Mouse (Mus musculus): Measurements from ENCODE around the gene Abhd8. TPM values are rescaled to one million over a fixed set of nuclear protein-coding genes. Genes with fewer than 3 reads are reported as not detected.

Gene Abhd8
- total and polyA plus RNA-seq, 3 experiments: 6.0 to 33.2 (median 8.5) TPM

DNA sequence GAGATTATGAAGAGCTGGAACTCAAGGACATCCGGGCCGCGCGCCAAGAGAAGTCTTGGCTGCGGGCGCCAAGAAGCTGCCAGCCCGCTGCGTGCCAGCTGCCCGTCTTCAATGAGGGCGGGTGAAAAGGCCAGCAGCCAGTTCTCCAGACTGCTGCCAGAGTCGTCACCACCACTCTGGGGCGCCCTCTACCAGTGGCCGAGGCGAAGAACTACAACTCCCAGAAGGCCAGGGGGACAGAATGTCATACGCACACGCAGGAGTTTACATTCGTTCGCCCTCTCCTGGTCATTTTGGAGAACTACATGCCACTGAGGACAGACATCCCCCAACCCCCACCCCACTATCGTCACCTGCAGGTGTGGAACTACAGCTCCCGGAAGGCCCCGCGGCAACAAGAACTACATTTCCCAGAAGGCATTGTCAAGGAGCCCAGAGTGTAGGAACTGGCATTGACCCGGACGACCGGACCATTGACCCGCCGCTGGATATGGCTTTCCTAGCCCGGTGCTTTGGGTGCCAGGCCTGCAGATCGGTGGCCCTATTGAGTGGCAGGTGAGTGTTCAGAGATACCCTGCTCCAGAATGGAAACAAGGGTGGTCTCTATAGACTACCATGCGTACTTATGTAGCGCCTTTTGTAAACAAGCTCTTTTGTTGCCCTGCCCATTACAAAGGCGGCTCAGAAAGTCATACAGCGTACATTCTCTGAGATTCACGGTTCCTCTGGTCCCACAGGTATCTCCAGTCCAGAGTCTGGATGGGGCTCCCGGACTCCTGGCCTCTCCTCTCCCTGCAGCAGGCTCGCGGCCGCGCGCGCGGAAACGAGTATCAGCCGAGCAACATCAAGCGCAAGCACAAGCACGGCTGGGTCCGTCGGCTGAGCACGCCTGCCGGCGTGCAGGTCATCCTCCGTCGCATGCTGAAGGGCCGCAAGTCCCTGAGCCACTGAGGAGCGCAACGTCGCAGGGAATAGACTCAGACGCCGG lies 1.4 kb upstream of the Abhd8 start, which contains the start of gene Mrpl34 (continued):
- TF ChIP-seq MAFK (IDR thresholded peaks at IDR 0.05; ENCODE audit: insufficient replicate concordance, low read length): no peak
- no peak for TF ChIP-seq USF1 (IDR thresholded peaks at IDR 0.05; ENCODE audit: low read depth, low read length)
- peak; percentile 78 for TF ChIP-seq NRF1 (IDR thresholded peaks at IDR 0.05; ENCODE audit: low read depth, low read length)
- TF ChIP-seq ETS1 (conservative IDR thresholded peaks at IDR 0.05; ENCODE audit: low read depth, low read length): peak; percentile 41
- TF ChIP-seq ZKSCAN1 (IDR thresholded peaks at IDR 0.05; ENCODE audit: borderline replicate concordance, low read depth, low read length): no peak
- TF ChIP-seq IRF4 (IDR thresholded peaks at IDR 0.05; ENCODE audit: low read depth, low read length): peak; percentile 81
- no peak for TF ChIP-seq ZNF384 (IDR thresholded peaks at IDR 0.05; ENCODE audit: low read depth, low read length)
- TF ChIP-seq ZMIZ1 (IDR thresholded peaks at IDR 0.05; ENCODE audit: low read depth, low read length): peak; percentile 76; the same call in 1 of the 2 replicates
- TF ChIP-seq RCOR1 (conservative IDR thresholded peaks at IDR 0.05; ENCODE audit: low read depth, low read length): no peak
- peak; percentile 76 for TF ChIP-seq NELFE (IDR thresholded peaks at IDR 0.05; ENCODE audit: low read depth, low read length)

DNA sequence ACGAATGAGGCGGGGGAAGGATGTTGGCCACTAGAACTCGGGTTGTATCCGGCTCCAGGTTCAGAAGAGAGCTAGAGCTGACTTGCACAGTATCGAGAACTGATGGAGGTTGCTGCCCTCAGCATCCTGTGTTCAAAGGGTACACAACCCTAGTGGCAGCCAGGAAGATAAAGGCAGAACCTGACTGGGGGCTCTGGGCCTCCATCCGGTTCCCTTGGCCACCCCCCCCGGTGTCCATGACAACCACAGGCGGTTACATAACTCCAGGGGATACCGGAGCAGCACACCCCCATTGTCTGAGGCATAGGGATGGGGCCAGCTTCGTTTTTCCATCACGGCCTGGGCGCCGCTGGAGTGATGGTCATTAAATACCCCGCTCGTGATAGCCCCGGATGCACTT lies 669 bp downstream of the Abhd8 start:
- Histone ChIP-seq H3K9me3 (replicated peaks; ENCODE audit: low read length) (peaks cover 8% of the 10 kb centered on the region), H3K4me2 (ENCODE audit: insufficient read depth, low read depth, poor library complexity, severe bottlenecking) (peak overlapping the region; percentile 52), H3K27me3 (replicated peaks) (no peaks in the 10 kb centered on the region), H3K4me3 (replicated peaks in 1 of 3; ENCODE audit: low read depth in 2 of 3, low read length in 2 of 3, poor library complexity in 1 of 3) (peak overlapping the region; percentile 60 to 86 (median 65)), H3K9ac (ENCODE audit: insufficient read depth, low read depth) (peak overlapping the region; percentile 51), H3K4me1 (ENCODE audit: control insufficient read depth in 1 of 2, insufficient read depth in 2 of 2) (peaks cover 16 to 40% of the 10 kb centered on the region in 2 experiments), H3K27ac (ENCODE audit: insufficient read depth, low read depth) (no peak overlapping the region), H3K36me3 (replicated peaks in 1 of 2; ENCODE audit: control insufficient read depth in 1 of 2, insufficient read depth in 1 of 2, low read length in 1 of 2) (peaks cover 13 to 40% of the 10 kb centered on the region in 2 experiments), H3K79me2 (replicated peaks; ENCODE audit: control insufficient read depth, extremely low read depth, insufficient read depth, poor library complexity, severe bottlenecking) (no peaks in the 10 kb centered on the region)
- DNase-seq (ENCODE audit: extremely low read depth): no peak
- dilution Hi-C loops (cut with MboI; ENCODE audit: extremely low pct_ligation_motif_present, extremely low pct_unique_long_range_greater_than_20kb, low sequenced_read_pairs): no loop called here
- in situ Hi-C loops (cut with MboI; ENCODE audit: low pct_ligation_motif_present, low pct_unique_long_range_greater_than_20kb, low sequenced_read_pairs): no loop called here
- TF ChIP-seq POLR2AphosphoS2 (IDR thresholded peaks at IDR 0.05; ENCODE audit: low read depth, low read length) (no peak), ELF1 (IDR thresholded peaks at IDR 0.05; ENCODE audit: low read depth, low read length) (0 out of 2 replicates have a peak, but pooled peaks have one; percentile 6)

DNA sequence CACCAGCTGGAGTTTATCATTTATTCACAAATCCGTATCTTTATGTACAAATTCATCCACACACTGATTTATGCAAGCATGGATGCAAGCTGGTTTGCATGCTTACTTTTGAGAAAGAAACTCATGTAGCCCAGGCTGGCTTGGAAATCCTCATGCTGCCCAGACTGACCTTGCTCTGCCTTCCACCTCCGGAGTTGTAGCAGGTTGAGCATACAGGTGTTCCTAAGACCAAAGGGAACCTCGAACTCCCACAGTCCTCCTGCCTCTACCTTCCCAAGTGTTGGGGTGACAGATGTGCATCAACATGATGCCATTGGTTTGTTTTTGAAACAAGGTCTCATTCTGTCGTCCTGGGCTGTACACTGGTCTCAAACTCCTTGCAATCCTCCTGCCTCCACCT lies 1.3 kb downstream of the Abhd8 start:
- in situ Hi-C loops (cut with MboI; ENCODE audit: low pct_ligation_motif_present, low pct_unique_long_range_greater_than_20kb, low sequenced_read_pairs): no loop called here
- Histone ChIP-seq H3K79me2 (replicated peaks; ENCODE audit: control insufficient read depth, extremely low read depth, insufficient read depth, poor library complexity, severe bottlenecking) (no peaks in the 10 kb centered on the region), H3K4me1 (ENCODE audit: control insufficient read depth in 1 of 2, insufficient read depth in 2 of 2) (peaks cover 16 to 43% of the 10 kb centered on the region in 2 experiments), H3K27me3 (replicated peaks) (no peaks in the 10 kb centered on the region), H3K4me2 (ENCODE audit: insufficient read depth, low read depth, poor library complexity, severe bottlenecking) (no peak overlapping the region), H3K4me3 (replicated peaks in 1 of 3; ENCODE audit: low read depth in 2 of 3, low read length in 2 of 3, poor library complexity in 1 of 3) (no peak overlapping the region), H3K27ac (ENCODE audit: insufficient read depth, low read depth) (no peak overlapping the region), H3K9me3 (replicated peaks; ENCODE audit: low read length) (peaks cover 8% of the 10 kb centered on the region), H3K36me3 (replicated peaks in 1 of 2; ENCODE audit: control insufficient read depth in 1 of 2, insufficient read depth in 1 of 2, low read length in 1 of 2) (peaks cover 14 to 40% of the 10 kb centered on the region in 2 experiments), H3K9ac (ENCODE audit: insufficient read depth, low read depth) (no peak overlapping the region)
- dilution Hi-C loops (cut with MboI; ENCODE audit: extremely low pct_ligation_motif_present, extremely low pct_unique_long_range_greater_than_20kb, low sequenced_read_pairs): no loop called here
- DNase-seq (ENCODE audit: extremely low read depth): no peak
- TF ChIP-seq USF2 (conservative IDR thresholded peaks at IDR 0.05; ENCODE audit: low read depth, low read length): no peak
- no peak for TF ChIP-seq IRF4 (IDR thresholded peaks at IDR 0.05; ENCODE audit: low read depth, low read length)
- no peak for TF ChIP-seq ZNF384 (IDR thresholded peaks at IDR 0.05; ENCODE audit: low read depth, low read length)
- no peak for TF ChIP-seq NELFE (IDR thresholded peaks at IDR 0.05; ENCODE audit: low read depth, low read length)
- TF ChIP-seq SMC3 (IDR thresholded peaks at IDR 0.05; ENCODE audit: low read depth, low read length): no peak
- TF ChIP-seq POLR2A (IDR thresholded peaks at IDR 0.05; ENCODE audit: low read depth, low read length): no peak
- no peak for TF ChIP-seq MAFK (IDR thresholded peaks at IDR 0.05; ENCODE audit: insufficient replicate concordance, low read length)
- TF ChIP-seq CTCF (conservative IDR thresholded peaks at IDR 0.05 in 1 of 2, IDR thresholded peaks at IDR 0.05 in 1 of 2; ENCODE audit: low read depth in 2 of 2, low read length in 2 of 2): no peak
- TF ChIP-seq ZC3H11A (IDR thresholded peaks at IDR 0.05; ENCODE audit: low read depth, low read length): no peak
- TF ChIP-seq EP300 (IDR thresholded peaks at IDR 0.05; ENCODE audit: low read length): no peak
- TF ChIP-seq MEF2A (IDR thresholded peaks at IDR 0.05; ENCODE audit: borderline replicate concordance, low read depth, low read length): no peak
- TF ChIP-seq MYC (IDR thresholded peaks at IDR 0.05; ENCODE audit: low read depth, low read length): no peak
- TF ChIP-seq ZMIZ1 (IDR thresholded peaks at IDR 0.05; ENCODE audit: low read depth, low read length): no peak
- no peak for TF ChIP-seq HCFC1 (IDR thresholded peaks at IDR 0.05; ENCODE audit: low read depth, low read length)
- TF ChIP-seq ELF1 (IDR thresholded peaks at IDR 0.05; ENCODE audit: low read depth, low read length): no peak
- TF ChIP-seq KAT2A (IDR thresholded peaks at IDR 0.05; ENCODE audit: insufficient replicate concordance, low read length): no peak
- no peak for TF ChIP-seq NRF1 (IDR thresholded peaks at IDR 0.05; ENCODE audit: low read depth, low read length)

All from CH12.LX (cell line).